Mouse (Mus musculus): ENCODE data around the gene Olfr1316. TPM values are rescaled to one million over a fixed set of nuclear protein-coding genes. Genes with fewer than 3 reads are reported as not detected.

Gene Olfr1316
- polyA plus RNA-seq (2012; rRNA removed): 0.05 and 0.06 TPM in 2 replicates

DNA sequence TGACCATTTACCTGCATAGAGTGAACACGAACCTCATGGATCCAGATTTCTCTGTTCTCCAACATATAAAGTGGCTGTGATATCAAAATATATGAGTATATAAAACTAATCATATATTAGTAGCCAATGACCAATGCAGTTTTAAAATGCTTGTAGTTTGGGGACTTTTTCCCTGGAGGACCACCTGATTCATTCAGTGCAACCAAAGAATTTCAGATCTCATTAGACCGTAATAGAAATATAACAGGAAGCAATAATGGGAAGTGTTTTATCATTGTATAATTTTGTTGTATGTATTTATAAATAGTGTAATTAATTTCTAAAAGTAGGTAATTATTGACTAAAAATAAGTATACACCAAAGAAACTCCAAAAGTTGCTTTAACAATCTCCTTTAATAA lies at the start of gene Olfr1316:
Gene Olfr1316, minus strand, starts transcription at position 101 of the 400 bp plus-strand sequence.

DNA sequence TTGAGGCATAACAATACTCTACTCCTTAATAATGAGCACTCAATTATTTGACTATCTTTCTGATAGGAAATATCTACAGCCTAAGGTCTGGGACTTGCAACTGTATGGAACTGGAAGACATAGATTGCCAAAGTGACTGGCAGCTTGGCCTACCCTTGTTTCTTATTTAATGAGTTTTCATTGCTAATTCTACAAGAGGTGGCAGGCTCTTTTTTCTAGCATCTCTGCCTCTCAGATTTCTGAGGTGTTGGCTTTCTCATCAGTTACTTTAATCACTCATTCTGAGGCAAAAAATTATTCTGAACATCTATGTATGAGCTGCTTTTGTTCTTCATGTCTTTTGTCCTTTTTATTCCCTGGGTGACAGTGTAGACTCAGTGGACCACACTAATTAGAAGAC lies 19.1 kb upstream of the Olfr1316 start, which contains the start of gene Olfr1318:
Gene Olfr1318, plus strand, starts transcription at position 301 of the 400 bp plus-strand sequence.

DNA sequence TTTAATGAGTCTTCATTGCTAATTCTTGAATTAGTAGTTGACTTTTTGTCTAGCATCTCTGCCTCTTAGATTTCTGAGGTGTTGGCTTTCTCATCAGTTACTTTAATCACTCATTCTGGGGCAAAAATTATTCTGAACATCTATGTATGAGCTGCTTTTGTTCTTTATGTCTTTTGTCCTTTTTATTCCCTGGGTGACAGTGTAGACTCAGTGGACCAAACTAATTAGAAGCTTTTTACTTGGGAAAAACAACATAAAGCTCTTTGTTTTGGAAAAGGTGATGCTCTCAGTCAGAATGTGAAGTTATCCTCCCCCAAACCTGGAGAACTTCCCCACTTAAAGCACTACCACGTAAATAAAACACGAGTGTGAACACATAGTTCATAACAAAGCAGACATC lies 5.3 kb upstream of the Olfr1316 start, which contains the start of gene Olfr1317:
Gene Olfr1317, plus strand, starts transcription at position 301 of the 400 bp plus-strand sequence.

DNA sequence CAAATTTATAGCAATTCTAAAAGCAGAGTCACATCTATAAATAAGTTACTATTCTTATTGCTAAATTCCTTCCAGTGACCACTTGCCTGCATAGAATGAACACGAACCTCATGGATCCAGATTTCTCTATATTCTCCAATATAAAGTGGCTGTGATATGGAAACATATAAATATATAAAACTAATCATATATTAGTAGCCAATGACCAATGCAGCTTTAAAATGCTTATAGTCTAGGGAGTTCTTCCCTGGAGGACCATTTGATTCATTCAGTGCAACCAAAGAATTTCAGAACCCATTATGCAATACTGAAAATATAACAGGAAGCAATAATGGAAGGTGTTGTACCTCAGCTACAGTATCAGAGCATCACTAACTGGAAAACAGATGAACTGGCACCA lies 19.4 kb downstream of the Olfr1316 start, which contains the start of gene Olfr1315-ps1:
Gene Olfr1315-ps1, minus strand, starts transcription at position 101 of the 400 bp plus-strand sequence.

DNA sequence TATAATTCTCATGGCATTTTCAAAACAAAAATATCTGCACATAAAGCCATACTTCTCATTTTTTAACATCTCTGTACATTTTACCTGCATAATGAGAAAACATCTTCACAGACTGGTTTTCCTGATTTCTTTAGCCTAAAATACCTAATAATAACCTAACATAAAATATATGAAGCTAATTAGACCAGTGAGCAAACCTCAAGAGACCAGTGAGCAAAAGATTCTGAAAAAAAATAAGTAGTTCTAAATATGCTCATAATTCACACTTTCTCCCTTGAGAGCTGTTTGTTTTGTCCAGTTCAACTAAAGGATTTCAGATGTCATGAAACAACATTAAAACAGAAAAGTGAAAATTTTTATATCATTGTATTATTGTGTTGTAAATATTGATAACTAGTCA lies 38.1 kb downstream of the Olfr1316 start, which contains the start of gene Olfr1314:
Gene Olfr1314, minus strand, starts transcription at position 101 of the 400 bp plus-strand sequence.

DNA sequence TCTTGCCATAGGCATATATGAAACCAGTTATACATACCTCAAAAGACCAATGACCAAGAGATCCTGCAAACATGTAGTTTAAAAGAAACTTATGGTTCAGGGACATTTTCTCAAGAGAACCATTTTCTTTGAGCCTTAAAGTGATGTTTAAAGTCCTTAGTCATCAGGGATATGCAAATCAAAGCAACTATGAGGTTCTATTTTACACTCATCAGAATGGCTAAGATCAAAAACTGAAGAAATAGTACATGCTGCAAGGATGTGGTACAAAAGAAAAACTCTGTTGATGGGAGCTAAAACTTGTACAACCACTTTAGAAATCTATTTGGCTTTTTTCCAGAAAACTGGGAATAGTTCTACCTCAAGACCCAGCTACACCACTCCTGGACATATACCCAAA lies 57.0 kb downstream of the Olfr1316 start, which contains the start of gene Olfr1313:
Gene Olfr1313, minus strand, starts transcription at position 101 of the 400 bp plus-strand sequence.

Other genes with a start within 250 kb of the Olfr1316 start
- not detected in 2 replicates for gene Olfr1306, start 218.7 kb downstream of the Olfr1316 start, polyA plus RNA-seq (2012; rRNA removed)
- gene Olfr1307, start 185.5 kb downstream of the Olfr1316 start, polyA plus RNA-seq (2012; rRNA removed): not detected in 2 replicates
- not detected in 2 replicates for gene Olfr1308, start 170.0 kb downstream of the Olfr1316 start, polyA plus RNA-seq (2012; rRNA removed)
- gene Olfr1309, start 144.7 kb downstream of the Olfr1316 start, polyA plus RNA-seq (2012; rRNA removed): not detected in 2 replicates
- gene Olfr1310, start 122.3 kb downstream of the Olfr1316 start, polyA plus RNA-seq (2012; rRNA removed): 0.01 TPM in 1 of 2 replicates, not detected in the other
- gene Olfr1311, start 110.6 kb downstream of the Olfr1316 start, polyA plus RNA-seq (2012; rRNA removed): not detected in 2 replicates
- not detected in 2 replicates for gene Olfr1312, start 84.7 kb downstream of the Olfr1316 start, polyA plus RNA-seq (2012; rRNA removed)
- not detected in 2 replicates for gene Olfr1313, start 57.1 kb downstream of the Olfr1316 start, polyA plus RNA-seq (2012; rRNA removed)
- 0.01 TPM in 1 of 2 replicates, not detected in the other for gene Olfr1314, start 38.2 kb downstream of the Olfr1316 start, polyA plus RNA-seq (2012; rRNA removed)
- not detected in 2 replicates for gene Olfr1315-ps1, start 19.5 kb downstream of the Olfr1316 start, polyA plus RNA-seq (2012; rRNA removed)
- not detected in 2 replicates for gene Olfr1317, start 5.4 kb upstream of the Olfr1316 start, polyA plus RNA-seq (2012; rRNA removed)
- gene Olfr1318, start 19.2 kb upstream of the Olfr1316 start, polyA plus RNA-seq (2012; rRNA removed): not detected in 2 replicates
- gene Lpcat4, start 104.5 kb upstream of the Olfr1316 start, polyA plus RNA-seq (2012; rRNA removed): 45.3 and 55.0 TPM in 2 replicates
- not detected in 2 replicates for gene Nutm1, start 124.3 kb upstream of the Olfr1316 start, polyA plus RNA-seq (2012; rRNA removed)
- gene Nop10, start 126.9 kb upstream of the Olfr1316 start, polyA plus RNA-seq (2012; rRNA removed): 123 and 138 TPM in 2 replicates
- gene Slc12a6, start 130.8 kb upstream of the Olfr1316 start, polyA plus RNA-seq (2012; rRNA removed): 51.2 and 54.8 TPM in 2 replicates
- gene Gm21985, start 131.3 kb upstream of the Olfr1316 start, polyA plus RNA-seq (2012; rRNA removed): 0.07 TPM in 1 of 2 replicates, not detected in the other
- 116 TPM in 2 replicates for gene Emc4, start 233.1 kb upstream of the Olfr1316 start, polyA plus RNA-seq (2012; rRNA removed)
- 17.1 and 18.3 TPM in 2 replicates for gene Katnbl1, start 244.2 kb upstream of the Olfr1316 start, polyA plus RNA-seq (2012; rRNA removed)